Mouse (Mus musculus): ENCODE measurements around the gene Slc35a2.

- TF ChIP-seq TAL1 (IDR thresholded peaks at IDR 0.05; ENCODE audit: low read length) (no peak), GATA1 (IDR thresholded peaks at IDR 0.05; ENCODE audit: low read length) (no peak)
Observed at GRCm38 (mm10) chrX:7869826-7870225, 14.0 kb upstream of the Slc35a2 start.
